Mouse (Mus musculus): ENCODE results near the gene Gm10097.

Gene Gm10097

GRCm38 (mm10) chr10:5068676-5069265 is at the start of gene Gm10097:
Gene Gm10097, plus strand, starts transcription at chr10:5069192.
- DNase-seq (ENCODE audit: low spot score in 2 of 2), result no peak

GRCm38 (mm10) chr10:5025906-5026305 is 43.1 kb upstream of the Gm10097 start:
- DNase-seq (ENCODE audit: low spot score in 2 of 2), result no peak

GRCm38 (mm10) chr10:5027208-5027607 is 41.8 kb upstream of the Gm10097 start:
- no peak for DNase-seq (ENCODE audit: low spot score in 2 of 2)

- no peak for DNase-seq (ENCODE audit: low spot score in 2 of 2)
Observed at GRCm38 (mm10) chr10:5028301-5028700, 40.7 kb upstream of the Gm10097 start.

GRCm38 (mm10) chr10:5029161-5029560 is 39.8 kb upstream of the Gm10097 start:
- no peak for DNase-seq (ENCODE audit: low spot score in 2 of 2)

- no peak for DNase-seq (ENCODE audit: low spot score in 2 of 2)
Observed at GRCm38 (mm10) chr10:5029883-5030282, 39.1 kb upstream of the Gm10097 start.

- no peak for DNase-seq (ENCODE audit: low spot score in 2 of 2)
Observed at GRCm38 (mm10) chr10:5032192-5033048, 36.6 kb upstream of the Gm10097 start.

GRCm38 (mm10) chr10:5041254-5041653 is 27.7 kb upstream of the Gm10097 start:
- no peak for DNase-seq (ENCODE audit: low spot score in 2 of 2)

- DNase-seq (ENCODE audit: low spot score in 2 of 2), result no peak
Observed at GRCm38 (mm10) chr10:5044481-5044880, 24.5 kb upstream of the Gm10097 start.

- no peak for DNase-seq (ENCODE audit: low spot score in 2 of 2)
Observed at GRCm38 (mm10) chr10:5045213-5045612, 23.8 kb upstream of the Gm10097 start.

GRCm38 (mm10) chr10:5045671-5046070 is 23.3 kb upstream of the Gm10097 start:
- no peak for DNase-seq (ENCODE audit: low spot score in 2 of 2)

GRCm38 (mm10) chr10:5056243-5056735 is 12.7 kb upstream of the Gm10097 start:
- DNase-seq (ENCODE audit: low spot score in 2 of 2), result no peak

GRCm38 (mm10) chr10:5056940-5057339 is 12.1 kb upstream of the Gm10097 start:
- no peak for DNase-seq (ENCODE audit: low spot score in 2 of 2)

GRCm38 (mm10) chr10:5057661-5058060 is 11.3 kb upstream of the Gm10097 start:
- DNase-seq (ENCODE audit: low spot score in 2 of 2), result no peak

- no peak for DNase-seq (ENCODE audit: low spot score in 2 of 2)
Observed at GRCm38 (mm10) chr10:5058876-5059275, 10.1 kb upstream of the Gm10097 start.

- no peak for DNase-seq (ENCODE audit: low spot score in 2 of 2)
Observed at GRCm38 (mm10) chr10:5059983-5060382, 9.0 kb upstream of the Gm10097 start.

GRCm38 (mm10) chr10:5067113-5067512 is 1.9 kb upstream of the Gm10097 start:
- DNase-seq (ENCODE audit: low spot score in 2 of 2), result no peak

GRCm38 (mm10) chr10:5070168-5070940 is 1.4 kb downstream of the Gm10097 start:
- no peak for DNase-seq (ENCODE audit: low spot score in 2 of 2)

- DNase-seq (ENCODE audit: low spot score in 2 of 2), result no peak
Observed at GRCm38 (mm10) chr10:5070941-5071231, 1.9 kb downstream of the Gm10097 start.

- no peak for DNase-seq (ENCODE audit: low spot score in 2 of 2)
Observed at GRCm38 (mm10) chr10:5072054-5072453, 3.1 kb downstream of the Gm10097 start.

GRCm38 (mm10) chr10:5075724-5076123 is 6.7 kb downstream of the Gm10097 start:
- no peak for DNase-seq (ENCODE audit: low spot score in 2 of 2)

GRCm38 (mm10) chr10:5079945-5080468 is 11.0 kb downstream of the Gm10097 start:
- DNase-seq (ENCODE audit: low spot score in 2 of 2), result no peak
